Mouse (Mus musculus): ENCODE data around the gene Hist2h2be. TPM values are rescaled to one million over a fixed set of nuclear protein-coding genes. Genes with fewer than 3 reads are reported as not detected.
"Not testable (repeated sequence)": the region's sequence is repeated elsewhere in the genome, so short reads cannot be mapped to it uniquely, and the experiment has no call there.

Hist2h2be gene
- total RNA-seq, 2 experiments from 2014 or later = 5.3 to 6.8 TPM

DNA sequence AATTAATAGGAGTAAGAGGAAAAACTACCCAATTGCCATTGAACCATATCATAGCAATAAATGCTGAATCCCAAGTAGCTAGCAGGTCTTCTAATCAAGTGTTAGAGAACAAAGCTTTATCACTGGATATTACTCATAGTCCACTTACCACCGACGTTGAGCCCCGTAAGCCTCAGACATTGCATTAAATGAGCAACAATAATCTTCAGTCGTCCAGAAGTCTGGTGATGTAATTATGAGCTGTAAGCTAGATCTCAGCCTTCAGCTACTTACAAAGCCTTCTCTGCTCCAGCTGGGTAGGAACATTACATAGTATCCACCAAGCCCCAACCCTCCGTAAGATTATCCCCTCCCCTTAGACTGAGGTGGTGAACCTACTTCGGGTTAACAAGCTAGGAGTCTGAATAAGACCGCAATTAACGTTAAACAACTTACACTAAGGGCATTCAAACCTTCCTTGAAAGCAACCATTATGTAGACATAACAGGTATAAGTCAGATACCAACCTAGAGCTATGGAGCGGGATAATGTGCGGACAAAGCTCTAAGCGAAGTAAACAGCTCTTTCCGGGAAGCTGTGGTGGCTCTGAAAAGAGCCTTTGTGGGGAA, 17.1 kb downstream of the Hist2h2be start:
- no peak for DNase-seq (ENCODE audit: low spot score in 2 of 2)

DNA sequence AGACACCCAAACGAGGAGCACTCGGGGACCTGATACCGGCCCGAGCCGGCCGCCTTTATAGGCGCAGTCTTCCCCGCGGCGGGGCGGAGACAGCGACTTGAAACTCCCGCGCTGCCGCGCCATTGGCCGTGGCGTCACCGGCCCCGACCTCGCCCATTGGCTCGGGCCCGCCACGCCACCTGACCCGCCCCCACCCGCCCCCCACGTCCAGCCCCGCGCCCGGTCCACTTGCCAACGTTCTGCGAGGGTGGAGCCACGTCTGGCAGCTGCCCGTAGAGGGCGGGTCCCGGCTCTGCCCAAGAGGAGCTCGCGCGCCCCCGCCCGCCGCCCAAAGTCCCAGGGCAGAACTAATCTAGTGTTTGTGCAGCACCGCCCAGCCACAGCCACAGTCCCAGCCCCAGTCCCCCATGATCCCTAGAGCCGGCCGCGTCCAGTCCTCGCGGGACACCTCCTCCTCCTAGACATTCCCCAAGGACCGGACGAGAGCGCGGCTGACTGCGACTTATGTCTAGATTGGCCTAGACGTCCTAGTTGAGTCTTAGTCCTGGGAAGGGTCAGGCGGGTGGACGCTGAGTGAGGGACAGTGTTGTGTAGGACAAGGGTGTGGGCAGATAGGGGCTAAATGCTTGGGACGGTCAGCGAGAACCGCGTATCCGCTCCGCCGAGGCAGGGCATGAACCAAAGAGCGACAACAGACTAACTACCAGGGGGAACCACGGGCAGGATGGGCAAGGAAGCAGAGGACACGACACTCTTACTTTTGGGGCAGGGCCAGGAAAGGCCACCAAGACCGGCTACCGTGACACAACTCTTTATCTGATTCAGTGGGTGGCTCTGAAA, 18.3 kb downstream of the Hist2h2be start, which contains the start of gene Hist2h3c2:
TSS of gene Hist2h3c2 (minus strand) at position 174 of the 840 bp plus-strand sequence.
- DNase-seq (ENCODE audit: low spot score in 2 of 2) = peak in 1 of 2 experiments; percentile 25

DNA sequence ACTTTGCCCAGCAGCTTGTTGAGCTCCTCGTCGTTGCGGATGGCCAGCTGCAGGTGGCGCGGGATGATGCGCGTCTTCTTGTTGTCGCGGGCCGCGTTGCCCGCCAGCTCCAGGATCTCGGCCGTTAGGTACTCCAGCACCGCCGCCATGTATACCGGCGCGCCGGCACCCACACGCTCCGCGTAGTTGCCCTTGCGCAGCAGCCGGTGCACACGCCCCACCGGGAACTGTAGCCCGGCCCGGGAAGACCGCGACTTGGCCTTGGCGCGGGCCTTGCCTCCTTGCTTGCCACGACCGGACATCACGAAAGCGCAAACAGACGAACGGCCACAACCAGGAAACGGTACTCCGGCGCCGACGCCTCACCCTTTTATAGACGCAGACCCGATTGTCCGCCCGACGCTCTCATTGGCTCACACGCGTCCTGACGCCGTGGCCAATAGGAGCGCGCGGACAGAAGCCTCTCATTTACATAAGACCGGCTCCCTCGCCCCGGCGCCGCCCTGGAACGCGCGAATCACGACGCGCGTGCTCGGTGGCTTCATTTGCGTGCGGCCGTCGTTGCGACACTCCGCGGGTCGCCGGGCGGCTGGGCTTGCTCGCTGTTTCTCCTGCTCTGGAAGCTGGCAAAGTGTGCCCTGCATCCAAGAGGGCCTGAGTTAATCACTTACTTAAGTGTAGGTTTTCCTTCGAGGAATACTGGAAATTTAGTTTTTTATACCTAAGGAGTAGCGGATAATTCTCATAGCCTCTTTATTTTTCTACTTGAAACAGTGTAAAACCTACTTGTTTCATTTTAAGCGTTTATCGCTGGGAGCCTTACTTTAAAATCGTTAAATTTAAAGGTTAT, 19.3 kb downstream of the Hist2h2be start, which contains the start of gene Hist2h2aa2:
TSS of gene Hist2h2aa2 (minus strand) at position 328 of the 850 bp plus-strand sequence.
- peak; percentile 95 to 98 for DNase-seq (ENCODE audit: low spot score in 2 of 2)

DNA sequence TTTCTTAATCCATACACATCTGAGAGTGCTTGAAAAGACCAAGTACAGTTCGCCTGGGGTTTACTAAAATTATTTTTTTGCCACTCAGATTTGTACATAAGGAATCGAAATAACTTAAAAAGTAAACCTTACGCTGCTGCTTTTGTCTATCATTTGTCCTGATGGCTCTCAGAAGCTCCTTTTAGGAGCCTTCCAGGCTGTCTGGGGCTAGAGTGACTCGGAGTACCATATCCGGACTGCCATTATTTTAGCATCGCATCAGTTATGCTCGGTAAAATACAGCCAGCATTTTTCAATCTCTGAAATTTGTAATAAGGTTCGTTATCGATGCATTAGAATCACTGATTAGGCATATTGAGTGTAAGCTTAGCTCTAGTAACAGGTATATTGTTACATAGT, 19.9 kb downstream of the Hist2h2be start:
- DNase-seq (ENCODE audit: low spot score in 2 of 2) = no peak

GRCm38 (mm10) chr3:96243921-96244572, 23.1 kb downstream of the Hist2h2be start:
- no peak for DNase-seq (ENCODE audit: low spot score in 2 of 2)

DNA sequence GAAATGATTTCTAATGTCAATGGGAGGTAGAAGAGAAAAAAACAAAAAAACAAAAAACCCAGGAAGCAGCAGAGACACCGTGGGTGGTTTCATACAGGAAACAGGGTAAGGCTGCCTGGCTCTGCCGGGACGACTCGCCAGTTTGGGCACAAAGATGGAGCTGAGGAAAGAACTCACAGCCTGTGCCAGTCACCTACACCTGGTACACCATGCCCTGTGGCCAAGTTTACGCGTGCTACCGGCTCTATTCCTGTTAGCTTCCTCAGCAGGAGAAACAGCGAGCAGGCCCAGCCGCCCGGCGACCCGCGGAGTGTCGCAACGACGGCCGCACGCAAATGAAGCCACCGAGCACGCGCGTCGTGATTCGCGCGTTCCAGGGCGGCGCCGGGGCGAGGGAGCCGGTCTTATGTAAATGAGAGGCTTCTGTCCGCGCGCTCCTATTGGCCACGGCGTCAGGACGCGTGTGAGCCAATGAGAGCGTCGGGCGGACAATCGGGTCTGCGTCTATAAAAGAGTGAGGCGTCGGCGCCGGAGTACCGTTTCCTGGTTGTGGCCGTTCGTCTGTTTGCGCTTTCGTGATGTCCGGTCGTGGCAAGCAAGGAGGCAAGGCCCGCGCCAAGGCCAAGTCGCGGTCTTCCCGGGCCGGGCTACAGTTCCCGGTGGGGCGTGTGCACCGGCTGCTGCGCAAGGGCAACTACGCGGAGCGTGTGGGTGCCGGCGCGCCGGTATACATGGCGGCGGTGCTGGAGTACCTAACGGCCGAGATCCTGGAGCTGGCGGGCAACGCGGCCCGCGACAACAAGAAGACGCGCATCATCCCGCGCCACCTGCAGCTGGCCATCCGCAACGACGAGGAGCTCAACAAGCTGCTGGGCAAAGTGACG, 24.3 kb downstream of the Hist2h2be start, which contains the start of gene Hist2h2aa1:
TSS of gene Hist2h2aa1 (plus strand) at position 495 of the 884 bp plus-strand sequence.
- DNase-seq (ENCODE audit: low spot score in 2 of 2) = peak; percentile 75 to 81

GRCm38 (mm10) chr3:96246018-96246417, 25.1 kb downstream of the Hist2h2be start:
- DNase-seq (ENCODE audit: low spot score in 2 of 2) = not testable (repeated sequence)

- not testable (repeated sequence) for DNase-seq (ENCODE audit: low spot score in 2 of 2)
These were observed 25.5 kb downstream of the Hist2h2be start, which contains the start of gene Hist2h3c1 for GRCm38 (mm10) chr3:96246427-96246856. Gene Hist2h3c1 (plus strand): TSS chr3:96246685.

- DNase-seq (ENCODE audit: low spot score in 2 of 2) = no peak
These were observed 26.6 kb downstream of the Hist2h2be start for GRCm38 (mm10) chr3:96247356-96248140.

GRCm38 (mm10) chr3:96248141-96249033, 27.5 kb downstream of the Hist2h2be start:
- DNase-seq (ENCODE audit: low spot score in 2 of 2) = no peak

GRCm38 (mm10) chr3:96249034-96249345, 28.1 kb downstream of the Hist2h2be start:
- DNase-seq (ENCODE audit: low spot score in 2 of 2) = no peak

GRCm38 (mm10) chr3:96250890-96251289, 30.0 kb downstream of the Hist2h2be start:
- no peak for DNase-seq (ENCODE audit: low spot score in 2 of 2)

DNA sequence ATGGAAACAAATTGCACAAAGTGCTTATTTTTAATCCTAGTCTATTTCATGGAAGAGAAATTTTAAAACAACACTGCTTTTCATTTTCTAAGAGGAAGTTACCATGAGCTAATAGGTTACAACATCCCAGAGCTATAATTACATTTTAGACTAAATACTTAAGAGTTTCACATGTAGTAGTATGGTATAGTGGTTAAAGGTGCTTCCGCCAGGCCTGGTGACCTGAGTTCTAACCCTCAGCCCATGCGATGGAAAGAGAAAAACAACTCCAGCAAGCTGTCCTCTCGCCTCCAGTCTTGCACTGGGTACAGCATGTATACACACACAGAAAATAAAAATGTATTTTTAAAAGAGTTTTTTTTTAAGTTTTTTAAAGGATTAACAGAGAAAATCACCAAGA, 30.9 kb downstream of the Hist2h2be start:
- no peak for DNase-seq (ENCODE audit: low spot score in 2 of 2)

GRCm38 (mm10) chr3:96254683-96255355, 33.9 kb downstream of the Hist2h2be start:
- no peak for DNase-seq (ENCODE audit: low spot score in 2 of 2)

- DNase-seq (ENCODE audit: low spot score in 2 of 2) = no peak
These were observed 35.1 kb downstream of the Hist2h2be start for GRCm38 (mm10) chr3:96255926-96256593.

DNA sequence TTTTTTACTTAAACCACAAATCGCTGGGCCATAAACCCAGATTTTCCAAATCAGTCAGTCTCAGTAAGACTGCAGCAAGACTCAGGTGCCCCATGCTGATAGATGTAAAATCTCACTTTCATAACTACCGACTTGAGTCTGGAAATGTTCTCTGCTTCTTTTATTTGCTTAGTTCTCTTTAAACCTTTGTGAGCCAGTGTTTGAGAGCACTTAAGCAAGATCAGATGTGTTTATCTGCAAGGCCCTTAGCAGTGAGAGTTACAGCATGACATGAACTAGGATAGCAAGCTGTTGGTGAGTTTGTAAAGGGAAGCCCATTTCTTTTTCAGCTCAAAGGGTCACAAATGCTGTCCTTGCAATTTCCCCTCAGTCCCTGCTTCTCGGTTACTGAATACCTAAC, 36.3 kb downstream of the Hist2h2be start:
- DNase-seq (ENCODE audit: low spot score in 2 of 2) = no peak

- DNase-seq (ENCODE audit: low spot score in 2 of 2) = peak; percentile 17 to 34
These were observed 39.3 kb downstream of the Hist2h2be start for GRCm38 (mm10) chr3:96260220-96260619.
